Mouse (Mus musculus): ENCODE measurements around the gene Ttc23. TPM values are rescaled to one million over a fixed set of nuclear protein-coding genes. Genes with fewer than 3 reads are reported as not detected.
A peak's percentile ranks its signal among the peaks of the same experiment; 100 is the strongest.

Gene Ttc23
- polyA plus RNA-seq, 1 experiment from 2014 or later: 14.4 TPM

- Histone ChIP-seq H3K4me3 (ENCODE audit: low read depth, low read length) (no peak overlapping the region), H3K27me3 (replicated peaks; ENCODE audit: insufficient read depth, low read length) (no peaks in the 10 kb centered on the region), H3K9me3 (ENCODE audit: low read length) (no peaks in the 10 kb centered on the region), H3K4me1 (ENCODE audit: insufficient read depth, low read depth, low read length) (no peaks in the 10 kb centered on the region; the same call in 1 of the 2 replicates), H3K9ac (replicated peaks; ENCODE audit: low read depth) (no peak overlapping the region), H3K4me2 (replicated peaks; ENCODE audit: low read depth, low read length) (no peak overlapping the region), H3K27ac (ENCODE audit: low read length) (peak overlapping the region; percentile 52), H3K36me3 (ENCODE audit: insufficient read depth, low read length) (peaks cover 4% of the 10 kb centered on the region)
- ATAC-seq (peak; percentile 43), DNase-seq (ENCODE audit: low spot score) (peak; percentile 75)
- no peak for TF ChIP-seq CTCF (IDR thresholded peaks at IDR 0.05)
- no peak for TF ChIP-seq EP300 (IDR thresholded peaks at IDR 0.05)
- 40% methylated on average over 5 of the region's 5 CpGs for WGBS
These were observed 83.4 kb downstream of the Ttc23 start for GRCm38 (mm10) chr7:67730431-67731110.

- H3K9me3 ChIP-seq (ENCODE audit: low read length): no peaks in the 10 kb centered on the region
- no peak for TF ChIP-seq CTCF (IDR thresholded peaks at IDR 0.05)
- ATAC-seq: peak; percentile 20; the same call in 1 of the 2 replicates
- no peaks in the 10 kb centered on the region; the same call in 1 of the 2 replicates for H3K4me1 ChIP-seq (ENCODE audit: insufficient read depth, low read depth, low read length)
- WGBS: 71% methylated on average over 4 of the region's 4 CpGs
- no peak overlapping the region for H3K9ac ChIP-seq (replicated peaks; ENCODE audit: low read depth)
- H3K4me2 ChIP-seq (replicated peaks; ENCODE audit: low read depth, low read length): no peak overlapping the region
- no peak overlapping the region for H3K4me3 ChIP-seq (ENCODE audit: low read depth, low read length)
- H3K27ac ChIP-seq (ENCODE audit: low read length): 0 out of 2 replicates have a peak overlapping the region, but pooled peaks have one; percentile 2
- DNase-seq (ENCODE audit: low spot score): peak; percentile 73
- H3K36me3 ChIP-seq (ENCODE audit: insufficient read depth, low read length): peaks cover 9% of the 10 kb centered on the region; the same call in 1 of the 2 replicates
- no peaks in the 10 kb centered on the region for H3K27me3 ChIP-seq (replicated peaks; ENCODE audit: insufficient read depth, low read length)
These were observed 85.1 kb downstream of the Ttc23 start for GRCm38 (mm10) chr7:67732276-67732675.

GRCm38 (mm10) chr7:67740382-67740781, 93.2 kb downstream of the Ttc23 start:
- peak; percentile 55 for DNase-seq (ENCODE audit: low spot score)
- Histone ChIP-seq H3K4me1 (ENCODE audit: insufficient read depth, low read depth, low read length) (peaks cover 19% of the 10 kb centered on the region), H3K9ac (replicated peaks; ENCODE audit: low read depth) (no peak overlapping the region), H3K27ac (ENCODE audit: low read length) (peak overlapping the region; percentile 16; the same call in 1 of the 2 replicates), H3K36me3 (ENCODE audit: insufficient read depth, low read length) (0 out of 2 replicates have a peak, but pooled peaks cover 5% of the 10 kb centered on the region), H3K4me3 (ENCODE audit: low read depth, low read length) (no peak overlapping the region), H3K27me3 (replicated peaks; ENCODE audit: insufficient read depth, low read length) (no peaks in the 10 kb centered on the region), H3K4me2 (replicated peaks; ENCODE audit: low read depth, low read length) (no peak overlapping the region), H3K9me3 (ENCODE audit: low read length) (no peaks in the 10 kb centered on the region)
- TF ChIP-seq EP300 (IDR thresholded peaks at IDR 0.05) (no peak), CTCF (IDR thresholded peaks at IDR 0.05) (no peak)
- 0 out of 2 replicates have a peak, but pooled peaks have one; percentile 14 for ATAC-seq
- 73% methylated on average over 4 of the region's 4 CpGs for WGBS

- Histone ChIP-seq H3K4me2 (replicated peaks; ENCODE audit: low read depth, low read length) (no peak overlapping the region), H3K36me3 (ENCODE audit: insufficient read depth, low read length) (0 out of 2 replicates have a peak, but pooled peaks cover 5% of the 10 kb centered on the region), H3K4me1 (ENCODE audit: insufficient read depth, low read depth, low read length) (peaks cover 19% of the 10 kb centered on the region), H3K9ac (replicated peaks; ENCODE audit: low read depth) (no peak overlapping the region), H3K27me3 (replicated peaks; ENCODE audit: insufficient read depth, low read length) (no peaks in the 10 kb centered on the region), H3K9me3 (ENCODE audit: low read length) (no peaks in the 10 kb centered on the region), H3K27ac (ENCODE audit: low read length) (peak overlapping the region; percentile 68), H3K4me3 (ENCODE audit: low read depth, low read length) (no peak overlapping the region)
- TF ChIP-seq CTCF (IDR thresholded peaks at IDR 0.05) (no peak), EP300 (IDR thresholded peaks at IDR 0.05) (no peak)
- 60% methylated on average over 5 of the region's 5 CpGs for WGBS
- ATAC-seq: no peak
- DNase-seq (ENCODE audit: low spot score): no peak
These were observed 93.6 kb downstream of the Ttc23 start for GRCm38 (mm10) chr7:67740796-67741195.

GRCm38 (mm10) chr7:67741706-67742105, 94.5 kb downstream of the Ttc23 start:
- Histone ChIP-seq H3K4me1 (ENCODE audit: insufficient read depth, low read depth, low read length) (peaks cover 19% of the 10 kb centered on the region), H3K36me3 (ENCODE audit: insufficient read depth, low read length) (no peaks in the 10 kb centered on the region), H3K27me3 (replicated peaks; ENCODE audit: insufficient read depth, low read length) (no peaks in the 10 kb centered on the region), H3K9ac (replicated peaks; ENCODE audit: low read depth) (no peak overlapping the region), H3K4me2 (replicated peaks; ENCODE audit: low read depth, low read length) (0 out of 2 replicates have a peak overlapping the region, but pooled peaks have one; percentile 6), H3K4me3 (ENCODE audit: low read depth, low read length) (no peak overlapping the region), H3K27ac (ENCODE audit: low read length) (peak overlapping the region; percentile 68), H3K9me3 (ENCODE audit: low read length) (no peaks in the 10 kb centered on the region)
- ATAC-seq (peak; percentile 97), DNase-seq (ENCODE audit: low spot score) (peak; percentile 94)
- WGBS: 39% methylated on average over 7 of the region's 7 CpGs
- no peak for TF ChIP-seq CTCF (IDR thresholded peaks at IDR 0.05)
- TF ChIP-seq EP300 (IDR thresholded peaks at IDR 0.05): peak; percentile 74

GRCm38 (mm10) chr7:67747731-67748305, 100.6 kb downstream of the Ttc23 start:
- Histone ChIP-seq H3K4me3 (ENCODE audit: low read depth, low read length) (no peak overlapping the region), H3K4me1 (ENCODE audit: insufficient read depth, low read depth, low read length) (no peaks in the 10 kb centered on the region), H3K9ac (replicated peaks; ENCODE audit: low read depth) (no peak overlapping the region), H3K4me2 (replicated peaks; ENCODE audit: low read depth, low read length) (no peak overlapping the region), H3K9me3 (ENCODE audit: low read length) (no peaks in the 10 kb centered on the region), H3K27me3 (replicated peaks; ENCODE audit: insufficient read depth, low read length) (no peaks in the 10 kb centered on the region), H3K27ac (ENCODE audit: low read length) (no peak overlapping the region), H3K36me3 (ENCODE audit: insufficient read depth, low read length) (no peaks in the 10 kb centered on the region; the same call in 1 of the 2 replicates)
- ATAC-seq (no peak), DNase-seq (ENCODE audit: low spot score) (no peak)
- TF ChIP-seq CTCF (IDR thresholded peaks at IDR 0.05) (no peak), EP300 (IDR thresholded peaks at IDR 0.05) (no peak)
- WGBS: 81% methylated on average over 4 of the region's 4 CpGs
